In the genomic region with DNA sequence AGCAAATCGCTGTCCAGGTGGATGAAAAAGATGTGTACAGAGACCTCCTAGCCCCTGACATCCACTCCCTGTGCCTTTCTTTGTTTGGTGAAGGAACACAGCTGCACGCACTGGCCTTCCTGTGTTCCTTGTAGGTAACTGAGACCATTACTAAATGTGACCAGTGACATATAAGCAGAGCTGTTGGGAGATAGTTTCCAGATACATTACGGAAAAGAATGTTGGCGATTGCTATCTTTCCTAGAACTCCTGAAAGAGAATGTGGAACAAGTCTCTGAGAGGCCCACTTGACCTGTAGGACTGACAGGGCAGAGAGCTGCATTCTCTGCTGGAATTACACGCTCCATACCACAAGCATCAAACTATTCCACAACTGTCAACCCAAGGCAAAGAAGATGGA, we compare ENCODE assay signal across 18 mouse cellular contexts.
DNase-seq lines count a peak whose midpoint lies in the region; ATAC-seq and TF ChIP-seq lines count a peak whose summit lies in the region.
"Had no signal": no experiment of that assay in that cellular context is flagged by ENCODE, and none has a peak within 500 bp of the region (broad histone marks: within the 10 kb centered on the region; RNA-seq: fewer than 3 reads in every experiment).

No protein-coding gene starts in this region.

- no peaks in the 10 kb centered on the region for H3K9me3 ChIP-seq in heart, embryonic 13.5 days
- H3K9me3 ChIP-seq: forebrain, embryonic 10.5 days; heart, embryonic 12.5 days; hindbrain, embryonic 15.5 days had no signal

- peaks cover 17% of the 10 kb centered on the region for H3K4me1 ChIP-seq in heart, embryonic 13.5 days
- H3K4me1 ChIP-seq in heart, adult 2 months (ENCODE audit: control insufficient read depth, insufficient read depth, low read length) = no peaks in the 10 kb centered on the region
- H3K4me1 ChIP-seq: forebrain, embryonic 10.5 days; hindbrain, embryonic 15.5 days had no signal

- 0 out of 2 replicates have a peak overlapping the region, but pooled peaks have one; percentile 2 for H3K4me2 ChIP-seq in heart, embryonic 13.5 days
- H3K4me2 ChIP-seq: heart, embryonic 12.5 days; hindbrain, embryonic 15.5 days had no signal

- no peak for TF ChIP-seq POLR2A in heart, adult 2 months (IDR thresholded peaks at IDR 0.05; ENCODE audit: insufficient read depth, low read depth, low read length)

- no peak overlapping the region for H3K9ac ChIP-seq in heart, embryonic 13.5 days
- no peak overlapping the region for H3K9ac ChIP-seq in heart, adult 2 months (ENCODE audit: low read depth, low read length)
- H3K9ac ChIP-seq: heart, embryonic 12.5 days; hindbrain, embryonic 15.5 days had no signal

- intact Hi-C loops in heart, adult 2 months (cut with DNase I) = no loop called here

- TF ChIP-seq EP300 in heart, adult 2 months (IDR thresholded peaks at IDR 0.05; ENCODE audit: insufficient read depth, low read depth, low read length) = no peak

- no peaks in the 10 kb centered on the region for H3K27me3 ChIP-seq in heart, embryonic 13.5 days (replicated peaks)
- H3K27me3 ChIP-seq in heart, adult 2 months (ENCODE audit: control insufficient read depth, insufficient read depth, low read length) = no peaks in the 10 kb centered on the region
- H3K27me3 ChIP-seq: heart, embryonic 12.5 days; hindbrain, embryonic 15.5 days had no signal

- H3K79me2 ChIP-seq in heart, adult 2 months (replicated peaks; ENCODE audit: control insufficient read depth, insufficient read depth, low read length) = no peaks in the 10 kb centered on the region

- H3K4me3 ChIP-seq in heart, embryonic 13.5 days = no peak overlapping the region
- H3K4me3 ChIP-seq in heart, adult 2 months = no peak overlapping the region
- H3K4me3 ChIP-seq: forebrain, embryonic 10.5 days; heart, embryonic 12.5 days; hindbrain, embryonic 15.5 days had no signal

- WGBS in heart, embryonic 13.5 days = 18% methylated on average over 5 of the region's 5 CpGs
- 47% methylated on average over 5 of the region's 5 CpGs for WGBS in heart, adult 2 months

- H3K36me3 ChIP-seq in heart, embryonic 13.5 days = no peaks in the 10 kb centered on the region
- no peaks in the 10 kb centered on the region for H3K36me3 ChIP-seq in heart, adult 2 months (ENCODE audit: control insufficient read depth, insufficient read depth, low read length)
- H3K36me3 ChIP-seq: forebrain, embryonic 10.5 days; heart, embryonic 12.5 days; hindbrain, embryonic 15.5 days had no signal

- no peak for TF ChIP-seq CTCF in heart, adult 2 months (IDR thresholded peaks at IDR 0.05)

- no peak for ATAC-seq in heart, embryonic 13.5 days (ENCODE audit: extremely low read depth, insufficient number of reproducible peaks, low FRiP score, low TSS enrichment)
- ATAC-seq: forebrain, embryonic 14.5 days had no signal

- no peak for DNase-seq in heart, adult 2 months
- peak; percentile 54 for DNase-seq in embryo, embryonic 10.5 days (ENCODE audit: low spot score)
- peak; percentile 17 for DNase-seq in embryo, embryonic 11 days
- DNase-seq in forelimb bud, embryonic 11.5 days (ENCODE audit: low read depth, low spot score) = peak; percentile 53
- no peak for DNase-seq in frontal cortex, postnatal 14 days (ENCODE audit: low spot score in 2 of 2)
- DNase-seq in gastrocnemius, postnatal 4 days (ENCODE audit: low spot score in 2 of 2) = no peak
- DNase-seq: adrenal gland, adult 8-10 months; adrenal gland, postnatal 36 days; cerebellum, adult 2 months; cerebellum, postnatal 10 days; gastrocnemius, postnatal 10 days; heart, postnatal 36 days; kidney, adult 11 months had no signal

- no peak overlapping the region for H3K27ac ChIP-seq in heart, embryonic 13.5 days (replicated peaks)
- no peak overlapping the region for H3K27ac ChIP-seq in heart, adult 2 months
- H3K27ac ChIP-seq: forebrain, embryonic 10.5 days; hindbrain, embryonic 15.5 days had no signal

Comparison
In these comparisons a context has a peak if more than half of its experiments do, and no peak if none do; other contexts are left out.
1. DNase-seq: peak in embryo, embryonic 10.5 days (single experiment), embryo, embryonic 11 days (single experiment) and forelimb bud, embryonic 11.5 days (single experiment); none in heart, adult 2 months (0 of 2), frontal cortex, postnatal 14 days (0 of 2) and gastrocnemius, postnatal 4 days (0 of 2).